Mouse (Mus musculus): ENCODE measurements around the gene Rhox2b. TPM values are rescaled to one million over a fixed set of nuclear protein-coding genes. Genes with fewer than 3 reads are reported as not detected.
"Not testable (repeated sequence)": the region's sequence is repeated elsewhere in the genome, so short reads cannot be mapped to it uniquely, and the experiment has no call there.

Rhox2b gene
- polyA plus RNA-seq (2015; fragmentation: Nextera tagmentation; extraction: Ambion mirVana) = not detected in 2 replicates

GRCm38 (mm10) chrX:37411767-37412166, at the start of gene Rhox2b:
Gene Rhox2b, plus strand, starts transcription at chrX:37412067.
- H3K9ac ChIP-seq (replicated peaks); ATAC-seq (ENCODE audit: low FRiP score); H3K4me3 ChIP-seq (replicated peaks); H3K4me2 ChIP-seq; H3K9me3 ChIP-seq (replicated peaks); H3K27me3 ChIP-seq (replicated peaks); H3K4me1 ChIP-seq; H3K36me3 ChIP-seq; H3K27ac ChIP-seq (replicated peaks): not testable (repeated sequence)
- WGBS = no CpG with 5 or more reads among the region's 9 CpGs

- not testable (repeated sequence) for H3K36me3 ChIP-seq; H3K9ac ChIP-seq (replicated peaks); H3K4me2 ChIP-seq; H3K27ac ChIP-seq (replicated peaks); H3K27me3 ChIP-seq (replicated peaks); H3K9me3 ChIP-seq (replicated peaks); H3K4me3 ChIP-seq (replicated peaks); ATAC-seq (ENCODE audit: low FRiP score); H3K4me1 ChIP-seq
- WGBS = no CpG with 5 or more reads among the region's 1 CpGs
These were observed 32.1 kb upstream of the Rhox2b start, which contains the start of gene Rhox3a2 for GRCm38 (mm10) chrX:37379728-37380127. Gene Rhox3a2, plus strand, starts transcription at chrX:37380028.

DNA sequence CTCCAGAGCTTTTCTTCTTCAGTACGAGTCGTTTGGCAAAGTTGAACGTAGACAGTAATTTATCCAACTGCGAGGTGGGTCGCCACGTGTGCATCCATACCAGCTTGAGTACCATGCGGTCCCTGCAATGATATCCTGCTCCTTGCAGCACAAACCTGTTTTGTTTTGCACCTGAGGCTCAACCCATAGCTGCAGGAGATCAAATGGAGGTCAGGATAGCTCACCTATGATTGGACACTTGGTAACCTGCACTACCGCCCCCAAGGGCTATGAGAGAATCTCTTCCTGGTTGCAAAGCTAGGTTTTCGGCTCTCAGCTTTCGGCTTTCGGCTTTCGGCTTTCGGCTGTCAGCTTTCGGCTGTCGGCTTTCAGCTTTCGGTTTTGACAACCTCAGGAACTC, 21.3 kb upstream of the Rhox2b start, which contains the start of gene Rhox4a2:
TSS of gene Rhox4a2 (plus strand) at position 301 of the 400 bp plus-strand sequence.
- H3K9me3 ChIP-seq (replicated peaks); H3K9ac ChIP-seq (replicated peaks); H3K27me3 ChIP-seq (replicated peaks); ATAC-seq (ENCODE audit: low FRiP score); H3K4me1 ChIP-seq; H3K4me2 ChIP-seq; H3K4me3 ChIP-seq (replicated peaks); H3K27ac ChIP-seq (replicated peaks); H3K36me3 ChIP-seq: not testable (repeated sequence)
- 95% methylated on average over 8 of the region's 16 CpGs for WGBS

- not testable (repeated sequence) for H3K4me3 ChIP-seq (replicated peaks); H3K36me3 ChIP-seq; H3K4me2 ChIP-seq; H3K9me3 ChIP-seq (replicated peaks); H3K27me3 ChIP-seq (replicated peaks); H3K9ac ChIP-seq (replicated peaks); ATAC-seq (ENCODE audit: low FRiP score); H3K27ac ChIP-seq (replicated peaks); H3K4me1 ChIP-seq
- 91% methylated on average over 14 of the region's 15 CpGs for WGBS
These were observed 20.3 kb downstream of the Rhox2b start, which contains the start of gene Rhox4b for GRCm38 (mm10) chrX:37432194-37432593. Gene Rhox4b, plus strand, starts transcription at chrX:37432494.

DNA sequence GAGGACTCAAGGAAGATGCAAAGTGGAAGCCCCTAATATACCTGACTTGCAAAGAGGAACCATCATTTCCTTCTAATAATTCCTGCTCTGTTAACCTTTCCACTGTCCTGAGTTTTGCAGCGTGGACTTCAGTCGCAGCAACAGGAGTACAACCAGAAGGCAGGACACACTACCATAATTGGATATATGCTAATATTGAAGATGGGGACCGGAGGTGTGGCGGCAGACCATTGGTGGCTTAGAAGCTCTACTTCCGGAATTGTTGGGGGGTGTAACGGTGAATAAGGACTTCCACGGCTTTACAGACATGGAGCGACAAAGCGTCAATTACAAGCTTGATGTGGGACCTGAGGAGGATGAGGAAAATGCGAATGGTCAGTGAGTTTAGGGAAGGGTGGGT, 41.5 kb downstream of the Rhox2b start, which contains the start of gene Rhox2c:
TSS of gene Rhox2c (plus strand) at position 301 of the 400 bp plus-strand sequence.
- H3K4me2 ChIP-seq; H3K4me1 ChIP-seq; H3K27me3 ChIP-seq (replicated peaks); H3K27ac ChIP-seq (replicated peaks); H3K36me3 ChIP-seq; H3K4me3 ChIP-seq (replicated peaks); ATAC-seq (ENCODE audit: low FRiP score); H3K9me3 ChIP-seq (replicated peaks); H3K9ac ChIP-seq (replicated peaks): not testable (repeated sequence)
- WGBS = 97% methylated on average over 8 of the region's 10 CpGs

DNA sequence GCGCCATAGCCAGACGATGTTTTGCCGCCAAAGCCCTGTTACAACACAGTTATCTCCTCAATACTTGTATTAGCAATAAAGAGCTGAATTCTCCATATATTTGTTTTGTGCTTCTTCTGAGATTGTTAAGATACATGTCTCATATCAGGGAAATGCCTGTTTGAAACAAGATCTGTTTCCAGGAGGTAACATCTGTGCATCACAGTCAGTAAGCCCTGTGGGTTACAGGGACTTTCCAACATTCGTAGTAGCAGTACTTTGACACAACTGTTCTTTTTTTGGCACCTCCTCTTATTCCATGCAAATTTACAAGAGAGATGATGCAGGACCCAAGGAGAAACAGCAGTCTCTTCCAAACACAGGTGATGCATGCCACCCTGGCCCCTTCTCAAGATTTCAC, 46.4 kb downstream of the Rhox2b start, which contains the start of gene Rhox3c:
TSS of gene Rhox3c (plus strand) at position 301 of the 400 bp plus-strand sequence.
- 88% methylated on average over 3 of the region's 4 CpGs for WGBS
- not testable (repeated sequence) for H3K27ac ChIP-seq (replicated peaks); H3K27me3 ChIP-seq (replicated peaks); H3K9ac ChIP-seq (replicated peaks); ATAC-seq (ENCODE audit: low FRiP score); H3K4me2 ChIP-seq; H3K4me1 ChIP-seq; H3K9me3 ChIP-seq (replicated peaks); H3K4me3 ChIP-seq (replicated peaks); H3K36me3 ChIP-seq

Other genes starting within 250 kb of the Rhox2b start
- gene Akap14, start 243.2 kb upstream of the Rhox2b start, polyA plus RNA-seq (2015; fragmentation: Nextera tagmentation; extraction: Ambion mirVana) = 0.14 and 0.29 TPM in 2 replicates
- gene Ndufa1, start 220.9 kb upstream of the Rhox2b start, polyA plus RNA-seq (2015; fragmentation: Nextera tagmentation; extraction: Ambion mirVana) = 742 and 895 TPM in 2 replicates
- gene Rnf113a1, start 220.8 kb upstream of the Rhox2b start, polyA plus RNA-seq (2015; fragmentation: Nextera tagmentation; extraction: Ambion mirVana) = 23.7 and 27.3 TPM in 2 replicates
- gene Gm9, start 201.0 kb upstream of the Rhox2b start, polyA plus RNA-seq (2015; fragmentation: Nextera tagmentation; extraction: Ambion mirVana) = not detected in 2 replicates
- not detected in 2 replicates for gene Rhox1, start 189.8 kb upstream of the Rhox2b start, polyA plus RNA-seq (2015; fragmentation: Nextera tagmentation; extraction: Ambion mirVana)
- not detected in 2 replicates for gene Rhox2a, start 167.1 kb upstream of the Rhox2b start, polyA plus RNA-seq (2015; fragmentation: Nextera tagmentation; extraction: Ambion mirVana)
- not detected in 2 replicates for gene Rhox3a, start 162.1 kb upstream of the Rhox2b start, polyA plus RNA-seq (2015; fragmentation: Nextera tagmentation; extraction: Ambion mirVana)
- not detected in 2 replicates for gene Rhox4a, start 146.7 kb upstream of the Rhox2b start, polyA plus RNA-seq (2015; fragmentation: Nextera tagmentation; extraction: Ambion mirVana)
- not detected in 2 replicates for gene Rhox3a2, start 32.0 kb upstream of the Rhox2b start, polyA plus RNA-seq (2015; fragmentation: Nextera tagmentation; extraction: Ambion mirVana)
- 8.1 TPM in 1 of 2 replicates, not detected in the other for gene Rhox4a2, start 21.2 kb upstream of the Rhox2b start, polyA plus RNA-seq (2015; fragmentation: Nextera tagmentation; extraction: Ambion mirVana)
- 3.9 TPM in 1 of 2 replicates, not detected in the other for gene Rhox4b, start 20.4 kb downstream of the Rhox2b start, polyA plus RNA-seq (2015; fragmentation: Nextera tagmentation; extraction: Ambion mirVana)
- gene Rhox2c, start 41.6 kb downstream of the Rhox2b start, polyA plus RNA-seq (2015; fragmentation: Nextera tagmentation; extraction: Ambion mirVana) = not detected in 2 replicates
- gene Rhox3c, start 46.5 kb downstream of the Rhox2b start, polyA plus RNA-seq (2015; fragmentation: Nextera tagmentation; extraction: Ambion mirVana) = not detected in 2 replicates
- not detected in 2 replicates for gene Rhox4c, start 68.3 kb downstream of the Rhox2b start, polyA plus RNA-seq (2015; fragmentation: Nextera tagmentation; extraction: Ambion mirVana)
- not detected in 2 replicates for gene Rhox2d, start 81.4 kb downstream of the Rhox2b start, polyA plus RNA-seq (2015; fragmentation: Nextera tagmentation; extraction: Ambion mirVana)
- gene Rhox4d, start 102.3 kb downstream of the Rhox2b start, polyA plus RNA-seq (2015; fragmentation: Nextera tagmentation; extraction: Ambion mirVana) = not detected in 2 replicates
- not detected in 2 replicates for gene Rhox2e, start 118.4 kb downstream of the Rhox2b start, polyA plus RNA-seq (2015; fragmentation: Nextera tagmentation; extraction: Ambion mirVana)
- not detected in 2 replicates for gene Rhox3e, start 130.0 kb downstream of the Rhox2b start, polyA plus RNA-seq (2015; fragmentation: Nextera tagmentation; extraction: Ambion mirVana)
- gene Rhox4e, start 145.3 kb downstream of the Rhox2b start, polyA plus RNA-seq (2015; fragmentation: Nextera tagmentation; extraction: Ambion mirVana) = not detected in 2 replicates
- gene Rhox2f, start 159.3 kb downstream of the Rhox2b start, polyA plus RNA-seq (2015; fragmentation: Nextera tagmentation; extraction: Ambion mirVana) = 0.36 TPM in 1 of 2 replicates, not detected in the other
- gene Rhox3f, start 168.9 kb downstream of the Rhox2b start, polyA plus RNA-seq (2015; fragmentation: Nextera tagmentation; extraction: Ambion mirVana) = not detected in 2 replicates
- not detected in 2 replicates for gene Rhox4f, start 195.6 kb downstream of the Rhox2b start, polyA plus RNA-seq (2015; fragmentation: Nextera tagmentation; extraction: Ambion mirVana)
- not detected in 2 replicates for gene Rhox3g, start 216.5 kb downstream of the Rhox2b start, polyA plus RNA-seq (2015; fragmentation: Nextera tagmentation; extraction: Ambion mirVana)
- gene Rhox2g, start 231.4 kb downstream of the Rhox2b start, polyA plus RNA-seq (2015; fragmentation: Nextera tagmentation; extraction: Ambion mirVana) = not detected in 2 replicates
- not detected in 2 replicates for gene Rhox4g, start 239.3 kb downstream of the Rhox2b start, polyA plus RNA-seq (2015; fragmentation: Nextera tagmentation; extraction: Ambion mirVana)

Data from neural tube, embryonic 15.5 days (tissue).